Mouse (Mus musculus): Measurements from ENCODE around the gene Setd3.

DNA sequence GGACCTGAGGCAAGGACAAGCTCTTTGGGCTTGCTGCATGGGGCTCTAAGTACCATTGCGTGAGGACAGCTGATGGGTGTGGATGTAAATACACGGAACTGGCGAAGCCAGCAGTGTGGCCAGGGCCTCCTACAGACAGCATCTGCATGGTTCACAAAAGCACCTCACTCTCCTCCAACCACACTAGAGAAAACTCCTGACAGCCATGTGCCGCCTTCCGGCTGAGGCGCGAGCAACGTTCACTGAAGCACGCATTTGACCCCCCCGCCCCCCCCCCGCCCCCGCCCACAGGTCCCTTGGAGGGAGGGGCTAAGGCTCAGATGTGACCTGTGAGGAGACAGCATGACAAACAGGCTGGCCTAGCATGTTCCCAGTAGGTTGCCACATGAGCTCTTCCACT lies 25.9 kb upstream of the Setd3 start:
- TF ChIP-seq CTCF (IDR thresholded peaks at IDR 0.05; ENCODE audit: low read depth) (no peak), EP300 (IDR thresholded peaks at IDR 0.05; ENCODE audit: low read depth) (no peak)
